Mouse (Mus musculus): Measurements from ENCODE around the gene Ergic3.

DNA sequence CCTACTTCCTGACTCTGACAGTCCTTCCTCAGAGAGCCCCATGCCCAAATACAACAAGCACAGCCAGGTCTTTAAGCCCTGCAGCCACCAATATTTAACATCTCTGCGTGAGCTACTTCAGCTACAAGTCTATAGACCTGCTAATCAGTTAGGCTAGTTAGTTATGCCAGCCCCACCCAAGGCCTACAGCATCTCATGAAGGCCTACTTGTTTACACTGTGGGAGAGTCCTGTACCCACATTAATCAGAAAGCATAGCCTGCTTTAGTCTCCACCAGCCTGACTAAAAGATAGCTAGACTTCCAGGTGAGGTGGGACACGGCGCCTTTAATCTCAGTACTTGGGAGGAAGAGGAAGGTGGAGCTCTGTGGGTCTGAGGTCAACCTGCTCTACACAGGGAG is 31.5 kb downstream of the Ergic3 start:
- TF ChIP-seq CTCF (IDR thresholded peaks at IDR 0.05; ENCODE audit: low read depth, low read length) (no peak), POLR2A (IDR thresholded peaks at IDR 0.05; ENCODE audit: extremely low read depth, insufficient read depth, low read length) (no peak)

All from liver, adult 2 months (tissue).